Mouse (Mus musculus) olfactory bulb, adult 2 months (tissue): ENCODE measurements around the gene Col18a1.
A peak's percentile ranks its signal among the peaks of the same experiment; 100 is the strongest.

Experiments used
- CTCF ChIP-seq: fragments of 200-500 bp; IDR thresholded peaks from 2 replicates; pipeline ENCODE4 v1.5.1; 2012; ENCODE audit warnings: low read depth, mild to moderate bottlenecking, low read length, moderate library complexity; ENCODE audit not compliant: insufficient read depth
- POLR2A ChIP-seq: fragments of 200-500 bp; IDR thresholded peaks from 2 replicates; pipeline ENCODE4 v1.6.1; 2012; ENCODE audit warnings: mild to moderate bottlenecking, low read depth, low read length, moderate library complexity; ENCODE audit not compliant: insufficient read depth

DNA sequence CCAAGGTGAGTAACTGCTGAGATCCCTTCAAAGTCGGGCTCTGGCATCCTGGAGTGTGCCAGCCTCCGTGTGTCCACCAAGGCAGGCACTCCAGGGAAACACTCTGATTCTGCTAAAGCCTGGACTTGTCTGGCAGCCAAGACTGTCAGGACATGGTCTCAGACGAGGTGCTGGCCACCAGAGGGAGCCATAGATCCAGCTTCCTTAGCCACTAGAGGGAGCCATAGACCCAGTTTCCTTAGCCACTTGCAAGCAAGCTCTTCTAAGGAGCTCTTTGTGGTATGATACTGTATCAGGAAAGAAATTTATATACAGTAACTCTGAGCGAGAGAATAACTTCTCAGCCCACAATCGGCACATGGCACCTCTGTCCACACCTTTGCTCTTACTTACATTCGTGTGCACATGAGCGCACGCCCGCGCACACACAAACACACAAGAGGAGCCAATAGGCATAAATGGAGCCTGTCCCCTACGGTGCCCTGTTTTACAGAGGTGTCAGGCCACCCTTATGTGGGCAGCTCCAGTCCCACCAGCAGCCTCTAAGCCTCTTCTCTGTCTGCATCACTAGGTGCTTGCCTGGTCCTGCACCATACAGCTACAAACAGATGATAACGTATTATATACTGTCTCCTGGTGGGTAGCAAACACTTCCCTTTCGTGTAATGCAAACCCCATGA is 35.6 kb downstream of the Col18a1 start:
- TF ChIP-seq CTCF (peak; percentile 98), POLR2A (no peak)
